Mouse (Mus musculus) midbrain, embryonic 10.5 days (tissue): Measurements from ENCODE around the gene Slc6a5. TPM values are rescaled to one million over a fixed set of nuclear protein-coding genes. Genes with fewer than 3 reads are reported as not detected.
A peak's percentile ranks its signal among the peaks of the same experiment; 100 is the strongest.

Source experiments
- DNase-seq: peaks from one replicate; pipeline ENCODE4 v3.0.0-alpha.2; 2017; ENCODE audit warnings: low spot score
- H3K27ac ChIP-seq: fragments of 300-500 bp; sonication (generic); replicated peaks from 2 replicates; pipeline ENCODE4 v1.5.1; 2016; ENCODE audit warnings: mild to moderate bottlenecking
- H3K27me3 ChIP-seq: fragments of 300-500 bp; sonication (generic); 2 replicates; pipeline ENCODE4 v1.6.1; 2016; ENCODE audit warnings: low read depth, mild to moderate bottlenecking; ENCODE audit not compliant: poor library complexity, severe bottlenecking
- H3K36me3 ChIP-seq: fragments of 300-500 bp; sonication (generic); 2 replicates; pipeline ENCODE4 v1.6.1; 2016; ENCODE audit warnings: mild to moderate bottlenecking, moderate library complexity
- H3K4me1 ChIP-seq: fragments of 300-500 bp; sonication (generic); 2 replicates; pipeline ENCODE4 v1.6.1; 2016
- H3K4me3 ChIP-seq: fragments of 300-500 bp; sonication (generic); 2 replicates; pipeline ENCODE4 v1.5.1; 2016; ENCODE audit warnings: mild to moderate bottlenecking, moderate library complexity
- H3K9me3 ChIP-seq: fragments of 300-500 bp; sonication (generic); replicated peaks from 2 replicates; pipeline ENCODE4 v1.6.1; 2016; ENCODE audit warnings: mild to moderate bottlenecking
- WGBS: fragments of 180-500 bp; shearing (Covaris S2); methylation state at CpG from one replicate; pipeline ENCODE4 v1.1.7; 2016; 5-methylcytosine and 5-hydroxymethylcytosine counted together
- polyA plus RNA-seq: library from polyadenylated mRNA; unstranded; fragments of >200 nt; fragmentation: Nextera tagmentation; extraction: Ambion mirVana; gene quantifications from 2 replicates; pipeline ENCODE4 v1.2.1, GENCODE M21; 2016

The Slc6a5 gene
- polyA plus RNA-seq: not detected in 2 replicates

- WGBS: under 1% methylated on average over 15 of the region's 15 CpGs
- Histone ChIP-seq H3K4me3 (peak within 1 kb of the TSS; percentile 42), H3K27me3 (peaks cover 100% of the 10 kb centered on the region), H3K27ac (0 out of 2 replicates have a peak within 1 kb of the TSS, but pooled peaks have one; percentile 33), H3K36me3 (no peaks in the 10 kb centered on the region), H3K4me1 (peaks cover 35% of the 10 kb centered on the region), H3K9me3 (no peaks in the 10 kb centered on the region)
- no peak for DNase-seq
These were observed at the start of gene Slc6a5 for GRCm38 (mm10) chr7:49909850-49910249. Gene Slc6a5 (plus strand): TSS chr7:49910146.

GRCm38 (mm10) chr7:49861196-49861595 is 48.8 kb upstream of the Slc6a5 start:
- WGBS: 95% methylated on average over 2 of the region's 2 CpGs
- DNase-seq: no peak
- H3K4me1 ChIP-seq: peaks cover 7% of the 10 kb centered on the region; the same call in 1 of the 2 replicates
- H3K9me3 ChIP-seq: no peaks in the 10 kb centered on the region
- H3K36me3 ChIP-seq: peaks cover 41% of the 10 kb centered on the region
- H3K27ac ChIP-seq: no peak overlapping the region
- no peaks in the 10 kb centered on the region for H3K27me3 ChIP-seq
- H3K4me3 ChIP-seq: no peak overlapping the region

GRCm38 (mm10) chr7:49863753-49864152 is 46.2 kb upstream of the Slc6a5 start:
- Histone ChIP-seq H3K4me3 (no peak overlapping the region), H3K9me3 (no peaks in the 10 kb centered on the region), H3K4me1 (peaks cover 7% of the 10 kb centered on the region; the same call in 1 of the 2 replicates), H3K27ac (no peak overlapping the region), H3K27me3 (no peaks in the 10 kb centered on the region), H3K36me3 (peaks cover 17% of the 10 kb centered on the region)
- 63% methylated on average over 3 of the region's 3 CpGs for WGBS
- no peak for DNase-seq

- no peaks in the 10 kb centered on the region for H3K36me3 ChIP-seq
- H3K4me3 ChIP-seq: no peak overlapping the region
- no peak for DNase-seq
- no peak overlapping the region for H3K27ac ChIP-seq
- 90% methylated on average over 5 of the region's 5 CpGs for WGBS
- no peaks in the 10 kb centered on the region for H3K27me3 ChIP-seq
- H3K9me3 ChIP-seq: no peaks in the 10 kb centered on the region
- H3K4me1 ChIP-seq: no peaks in the 10 kb centered on the region
These were observed 40.3 kb upstream of the Slc6a5 start for GRCm38 (mm10) chr7:49869656-49870055.

- no peak overlapping the region for H3K27ac ChIP-seq
- H3K4me1 ChIP-seq: no peaks in the 10 kb centered on the region
- no peaks in the 10 kb centered on the region for H3K36me3 ChIP-seq
- DNase-seq: no peak
- no peaks in the 10 kb centered on the region for H3K27me3 ChIP-seq
- no peak overlapping the region for H3K4me3 ChIP-seq
- 78% methylated on average over 3 of the region's 3 CpGs for WGBS
- no peaks in the 10 kb centered on the region for H3K9me3 ChIP-seq
These were observed 39.7 kb upstream of the Slc6a5 start for GRCm38 (mm10) chr7:49870276-49870675.

- no peak overlapping the region for H3K27ac ChIP-seq
- WGBS: 81% methylated on average over 5 of the region's 5 CpGs
- peaks cover 13% of the 10 kb centered on the region for H3K4me1 ChIP-seq
- no peaks in the 10 kb centered on the region for H3K36me3 ChIP-seq
- H3K9me3 ChIP-seq: no peaks in the 10 kb centered on the region
- H3K4me3 ChIP-seq: no peak overlapping the region
- peaks cover 25% of the 10 kb centered on the region for H3K27me3 ChIP-seq
- no peak for DNase-seq
These were observed 32.6 kb upstream of the Slc6a5 start for GRCm38 (mm10) chr7:49877307-49877706.

GRCm38 (mm10) chr7:49879051-49879450 is 30.9 kb upstream of the Slc6a5 start:
- no peaks in the 10 kb centered on the region for H3K36me3 ChIP-seq
- no peaks in the 10 kb centered on the region for H3K9me3 ChIP-seq
- WGBS: 48% methylated on average over 13 of the region's 13 CpGs
- H3K27me3 ChIP-seq: peaks cover 27% of the 10 kb centered on the region
- H3K4me3 ChIP-seq: no peak overlapping the region
- no peak overlapping the region for H3K27ac ChIP-seq
- no peak for DNase-seq
- H3K4me1 ChIP-seq: peaks cover 19% of the 10 kb centered on the region

- Histone ChIP-seq H3K9me3 (no peaks in the 10 kb centered on the region), H3K27ac (no peak overlapping the region), H3K27me3 (peaks cover 27% of the 10 kb centered on the region), H3K4me1 (peaks cover 19% of the 10 kb centered on the region), H3K4me3 (no peak overlapping the region), H3K36me3 (no peaks in the 10 kb centered on the region)
- no peak for DNase-seq
- 86% methylated on average over 8 of the region's 8 CpGs for WGBS
These were observed 29.8 kb upstream of the Slc6a5 start for GRCm38 (mm10) chr7:49879998-49880707.

- peaks cover 24% of the 10 kb centered on the region for H3K4me1 ChIP-seq
- no peak overlapping the region for H3K27ac ChIP-seq
- WGBS: 50% methylated on average over 4 of the region's 4 CpGs
- DNase-seq: no peak
- H3K9me3 ChIP-seq: no peaks in the 10 kb centered on the region
- H3K27me3 ChIP-seq: peaks cover 27% of the 10 kb centered on the region
- no peaks in the 10 kb centered on the region for H3K36me3 ChIP-seq
- H3K4me3 ChIP-seq: no peak overlapping the region
These were observed 27.7 kb upstream of the Slc6a5 start for GRCm38 (mm10) chr7:49882288-49882687.

GRCm38 (mm10) chr7:49882694-49883389 is 27.1 kb upstream of the Slc6a5 start:
- H3K4me3 ChIP-seq: no peak overlapping the region
- no peak for DNase-seq
- H3K4me1 ChIP-seq: peaks cover 24% of the 10 kb centered on the region
- H3K27ac ChIP-seq: no peak overlapping the region
- peaks cover 27% of the 10 kb centered on the region for H3K27me3 ChIP-seq
- H3K9me3 ChIP-seq: no peaks in the 10 kb centered on the region
- H3K36me3 ChIP-seq: no peaks in the 10 kb centered on the region
- WGBS: 31% methylated on average over 16 of the region's 16 CpGs

- WGBS: 88% methylated on average over 2 of the region's 2 CpGs
- H3K36me3 ChIP-seq: no peaks in the 10 kb centered on the region
These were observed 22.1 kb upstream of the Slc6a5 start for GRCm38 (mm10) chr7:49887776-49888390.

GRCm38 (mm10) chr7:49894786-49895185 is 15.2 kb upstream of the Slc6a5 start:
- H3K4me3 ChIP-seq: no peak overlapping the region
- H3K9me3 ChIP-seq: no peaks in the 10 kb centered on the region
- H3K36me3 ChIP-seq: no peaks in the 10 kb centered on the region
- no peaks in the 10 kb centered on the region for H3K27me3 ChIP-seq
- 87% methylated on average over 2 of the region's 2 CpGs for WGBS
- H3K4me1 ChIP-seq: no peaks in the 10 kb centered on the region
- no peak overlapping the region for H3K27ac ChIP-seq
- DNase-seq: no peak

More at GRCm38 (mm10) chr7:49887776-49888390, 22.1 kb upstream of the Slc6a5 start:
- Histone ChIP-seq H3K9me3 (no peaks in the 10 kb centered on the region), H3K27me3 (no peaks in the 10 kb centered on the region), H3K4me3 (no peak overlapping the region), H3K4me1 (peaks cover 7% of the 10 kb centered on the region), H3K27ac (no peak overlapping the region)
- no peak for DNase-seq

GRCm38 (mm10) chr7:49895296-49895695 is 14.7 kb upstream of the Slc6a5 start:
- H3K27me3 ChIP-seq: no peaks in the 10 kb centered on the region
- no peaks in the 10 kb centered on the region for H3K36me3 ChIP-seq
- H3K9me3 ChIP-seq: no peaks in the 10 kb centered on the region
- whole genome bisulfite sequencing: 81% methylated on average over 6 of the region's 6 CpGs
- H3K4me1 ChIP-seq: no peaks in the 10 kb centered on the region
- DNase-seq: no peak
- H3K27ac ChIP-seq: no peak overlapping the region
- no peak overlapping the region for H3K4me3 ChIP-seq
